Mouse (Mus musculus) megakaryocyte, adult 5-6 weeks (primary cell): ENCODE results near the gene Sh3d19. TPM values are rescaled to one million over a fixed set of nuclear protein-coding genes. Genes with fewer than 3 reads are reported as not detected.
"Not testable (repeated sequence)": the region's sequence is repeated elsewhere in the genome, so short reads cannot be mapped to it uniquely, and the experiment has no call there.

Experiments used
- ATAC-seq: 2 replicates; pipeline ENCODE4 v1.8.0; 2016; ENCODE audit warnings: mild to moderate bottlenecking, inconsistent platforms; ENCODE audit not compliant: poor library complexity, severe bottlenecking
- total RNA-seq, 2 experiments: library from RNA; stranded (forward) in 1 of 2; stranded (reverse) in 1 of 2; fragments of 153-499, 151-499 nt in 1 of 2; fragments of 221-1000, 200-1000 nt in 1 of 2; gene quantifications; 2 replicates each; pipeline versions ENCODE4 v1.2.3 to v1.2.4; 2015 to 2017

Sh3d19 gene
- total RNA-seq, 2 experiments from 2014 or later, result 0.80 to 1.1 TPM

DNA sequence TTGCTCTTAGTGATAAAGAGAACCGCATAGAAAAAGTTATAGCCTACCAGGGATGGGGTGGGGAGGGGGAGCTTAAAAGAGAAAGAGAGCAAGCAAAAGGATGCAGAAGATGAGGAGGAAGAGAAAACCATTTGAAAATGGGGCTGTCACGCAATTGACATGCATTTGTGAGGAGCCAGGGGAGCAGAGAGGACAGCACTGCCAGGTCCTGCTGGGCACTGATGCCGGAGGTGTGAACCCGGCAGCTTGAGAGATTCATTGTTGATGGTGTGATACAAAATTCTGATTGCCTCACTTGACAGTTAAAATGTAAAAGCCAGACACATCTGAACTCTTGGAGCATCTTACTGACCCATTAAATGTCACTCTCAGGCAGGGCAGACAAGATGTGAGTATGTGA is 3.5 kb downstream of the Sh3d19 start:
- ATAC-seq, result no peak

DNA sequence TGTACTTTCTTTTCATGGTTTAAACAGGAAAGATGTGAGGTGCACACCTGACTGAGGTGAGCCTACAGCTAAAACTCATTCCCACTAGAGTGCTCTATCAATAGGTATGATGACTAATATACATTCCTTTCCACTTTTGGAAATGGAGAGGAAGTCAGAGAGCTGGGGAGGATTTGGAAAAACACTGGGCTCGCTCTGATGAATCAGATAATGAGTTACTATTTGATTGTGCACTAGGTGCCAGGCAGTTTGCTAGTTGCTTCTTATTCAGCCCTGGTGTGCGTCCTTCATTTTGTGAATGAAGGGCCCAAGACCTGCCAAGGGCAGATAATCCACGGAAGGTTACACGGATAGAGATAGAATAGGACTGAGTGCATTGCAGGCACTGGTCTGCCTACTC is 9.1 kb downstream of the Sh3d19 start:
- ATAC-seq, result no peak

DNA sequence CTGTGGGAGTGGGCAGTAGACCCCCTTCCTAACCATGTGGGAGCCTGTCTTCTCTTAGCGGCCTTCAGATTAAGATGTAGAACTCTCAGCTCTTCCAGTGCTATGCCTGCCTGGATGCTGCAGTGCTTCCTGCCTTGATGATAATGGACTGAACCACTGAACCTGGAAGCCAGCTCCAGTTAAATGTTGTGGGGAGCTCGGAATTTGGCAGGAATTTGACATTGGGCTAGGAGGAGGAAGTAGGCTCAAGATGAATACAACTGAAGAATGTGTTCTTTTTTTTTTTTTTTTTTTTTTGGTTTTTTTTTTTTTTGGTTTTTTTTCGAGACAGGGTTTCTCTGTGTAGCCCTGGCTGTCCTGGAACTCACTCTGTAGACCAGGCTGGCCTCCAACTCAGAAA is 10.9 kb downstream of the Sh3d19 start:
- not testable (repeated sequence) for ATAC-seq

DNA sequence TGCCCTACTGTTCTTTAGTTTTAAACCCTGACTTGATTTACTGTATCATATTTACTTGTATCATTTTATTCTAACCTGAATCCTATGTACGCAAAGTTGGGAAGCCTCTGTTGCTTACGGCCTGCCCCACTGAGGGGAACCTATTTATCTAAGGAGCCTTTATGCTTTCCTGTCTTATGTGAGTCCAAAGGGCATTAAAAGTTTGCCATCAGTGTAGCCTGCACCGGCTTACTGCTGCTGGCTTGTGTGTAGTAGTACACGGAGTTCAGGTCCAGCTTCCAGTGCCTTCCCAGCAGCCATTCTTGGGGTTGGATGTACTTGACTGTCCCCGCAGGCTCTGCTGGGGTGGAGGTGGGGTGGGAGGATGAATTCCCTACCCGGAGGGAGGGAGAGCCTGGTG is 13.6 kb downstream of the Sh3d19 start:
- ATAC-seq, result no peak

DNA sequence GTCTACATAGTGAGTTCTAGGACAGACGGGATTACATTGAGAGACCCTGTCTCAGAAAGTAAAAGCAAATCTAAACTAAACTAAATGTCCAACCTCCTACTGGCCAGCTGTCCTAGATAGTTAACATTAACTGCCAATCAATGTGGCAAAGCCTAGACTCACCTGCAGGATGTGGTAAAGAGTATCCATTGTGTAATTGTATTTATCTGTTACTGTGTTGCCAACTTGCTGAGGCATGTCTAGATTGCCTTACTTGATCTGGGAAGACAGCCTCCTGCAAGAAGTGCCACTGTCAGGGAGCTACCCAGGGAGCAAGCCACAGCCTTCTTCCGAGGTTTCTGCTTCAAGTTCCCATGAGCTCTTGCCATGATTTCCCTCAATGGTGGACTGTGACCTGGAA is 16.3 kb downstream of the Sh3d19 start:
- no peak for ATAC-seq

DNA sequence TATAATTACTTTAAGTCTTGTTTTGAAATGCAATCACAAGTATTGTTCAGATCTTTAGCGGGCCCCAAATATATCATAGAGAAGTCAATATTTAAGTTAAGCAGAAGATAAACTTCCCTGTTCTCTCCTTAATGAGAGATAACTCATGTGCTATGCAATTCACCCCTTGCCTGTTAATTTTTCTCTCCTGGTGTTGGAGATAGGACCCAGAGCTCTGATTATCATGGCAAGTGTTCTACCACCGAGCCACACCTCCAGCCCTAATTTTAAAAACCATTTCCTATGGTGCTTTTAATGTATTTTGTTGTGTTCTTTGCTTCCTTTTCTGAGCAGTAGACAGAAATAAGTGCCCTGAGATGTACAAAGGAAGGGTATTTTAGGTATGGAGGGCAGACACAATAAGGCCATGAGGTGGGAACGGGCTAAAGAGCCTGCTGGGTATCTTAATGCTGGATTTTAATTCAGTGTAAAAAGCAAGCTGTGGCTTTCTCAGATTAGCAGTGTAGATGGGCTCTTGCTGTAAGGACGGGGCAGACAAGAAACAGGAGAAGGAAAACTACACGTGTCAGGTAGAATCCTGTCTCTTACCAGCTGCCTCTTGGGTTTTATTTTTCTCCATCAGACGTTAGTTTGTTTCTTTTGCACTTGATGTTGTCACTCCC is 20.4 kb downstream of the Sh3d19 start:
- ATAC-seq, result no peak

DNA sequence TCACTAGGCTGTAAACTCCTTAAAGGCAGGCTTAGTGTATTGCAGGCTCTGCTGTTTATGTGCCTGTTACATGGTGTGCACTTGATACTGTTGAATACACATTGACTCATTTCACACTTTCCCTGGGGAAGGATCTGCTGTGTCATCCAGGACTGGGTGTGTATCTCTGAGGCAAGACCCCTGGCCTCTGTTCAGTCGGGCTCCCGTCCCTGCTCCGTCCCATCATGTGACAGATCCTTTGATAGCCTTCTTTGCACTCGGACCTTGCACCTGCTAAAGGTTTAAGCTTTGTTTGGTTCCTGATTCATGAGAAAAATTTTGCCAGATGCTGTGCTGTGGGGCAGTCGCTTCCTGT is 20.9 kb downstream of the Sh3d19 start:
- ATAC-seq, result no peak

DNA sequence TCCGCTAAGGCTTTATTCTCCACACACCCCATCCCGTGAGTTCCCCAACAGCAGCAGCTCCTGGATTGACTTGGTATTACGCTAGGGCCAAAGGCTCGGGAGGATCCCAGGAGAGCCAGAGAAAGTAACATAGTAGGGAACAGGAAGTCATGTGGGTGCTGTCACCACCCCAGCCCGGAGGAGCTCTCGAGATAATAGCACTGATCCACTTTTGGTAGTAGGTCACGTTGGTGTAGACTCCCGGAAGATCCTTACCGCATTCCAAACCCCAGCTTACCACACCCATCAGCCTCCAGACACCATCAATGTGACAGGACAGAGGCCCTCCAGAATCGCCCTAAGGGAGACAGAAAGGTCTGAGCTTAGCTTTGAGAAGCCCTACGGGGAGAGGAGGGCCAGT is 22.8 kb downstream of the Sh3d19 start:
- no peak for ATAC-seq

DNA sequence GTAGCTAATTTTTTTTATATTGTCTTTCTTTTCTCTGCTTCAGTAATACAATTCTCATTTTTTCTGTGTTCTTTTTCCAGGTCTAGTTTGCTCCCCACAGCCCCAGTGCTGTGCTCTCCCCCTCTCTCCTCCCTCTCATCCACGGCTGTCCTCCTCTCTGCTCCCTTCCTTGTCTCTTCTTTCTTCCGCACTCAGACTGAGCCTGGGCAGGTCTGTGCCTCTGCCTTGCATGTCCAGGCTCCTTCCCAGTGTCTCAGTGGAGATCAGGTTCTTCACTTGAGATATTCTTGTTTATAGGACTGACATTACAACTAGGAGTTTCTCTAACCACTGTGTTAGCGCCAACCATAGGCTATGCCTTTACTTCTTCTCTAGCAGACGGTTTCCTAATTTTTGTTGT is 23.7 kb downstream of the Sh3d19 start:
- ATAC-seq, result no peak

DNA sequence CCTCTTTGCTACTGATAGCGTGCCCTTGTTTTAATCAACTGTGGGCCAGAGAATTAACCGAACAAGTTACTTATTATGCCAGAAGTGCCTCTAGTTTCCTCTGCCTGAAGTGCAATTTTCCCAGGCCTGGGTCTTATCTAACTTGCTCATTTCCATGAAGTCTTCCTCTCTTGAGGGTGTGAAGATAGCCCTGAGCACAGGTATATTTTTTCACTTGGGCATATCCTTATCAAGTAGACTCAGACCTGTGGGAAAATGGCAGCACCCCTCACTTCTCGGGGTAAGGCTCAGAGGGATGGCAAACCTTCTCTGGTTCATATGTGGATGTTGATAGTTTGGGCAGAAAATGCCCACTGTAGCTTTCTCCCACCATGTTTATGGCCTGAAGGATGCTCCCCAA is 30.4 kb downstream of the Sh3d19 start:
- no peak for ATAC-seq

DNA sequence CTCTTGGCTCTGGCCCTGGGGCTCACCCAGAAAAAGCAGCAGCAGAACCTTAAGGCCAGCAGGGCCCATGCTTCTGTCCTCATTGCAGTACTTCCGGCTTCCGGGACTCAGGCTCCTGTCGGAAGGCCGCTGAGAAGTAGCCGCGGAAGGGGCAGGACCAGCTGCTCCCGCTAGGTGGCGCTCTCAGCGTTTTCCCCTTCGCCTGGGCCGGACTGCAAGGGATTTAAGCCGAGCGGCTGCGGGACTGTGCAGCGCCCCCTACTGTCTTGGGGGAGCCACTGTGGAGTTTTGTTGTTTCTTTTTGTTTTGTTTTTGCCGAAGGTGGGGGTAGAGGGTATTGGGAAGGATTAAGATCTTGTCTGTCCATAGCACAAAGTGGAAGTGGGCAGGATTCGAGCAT is 31.5 kb downstream of the Sh3d19 start, which contains the start of gene Prss48:
Gene Prss48 (minus strand): TSS at position 69 of the 400 bp plus-strand sequence.
- ATAC-seq, result no peak

DNA sequence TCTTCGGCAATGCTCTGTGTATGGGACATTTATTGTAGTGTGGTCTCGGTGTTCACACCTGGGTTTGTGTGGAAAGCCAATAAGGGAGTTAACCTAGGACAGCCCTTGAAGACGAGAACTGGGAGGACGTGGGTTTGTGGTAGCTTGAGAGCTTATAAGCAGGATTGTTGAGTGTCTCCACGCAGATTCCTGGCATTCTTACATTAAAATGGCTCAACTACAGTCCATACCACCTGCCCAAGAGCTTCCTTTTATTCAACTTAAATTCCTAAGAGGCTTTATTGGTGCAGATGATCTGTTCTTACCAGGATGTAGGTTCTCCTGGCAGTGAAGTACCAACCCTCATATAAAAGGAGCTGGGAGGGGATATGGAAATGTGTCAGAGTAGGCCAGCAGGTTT is 32.0 kb downstream of the Sh3d19 start:
- ATAC-seq, result no peak

DNA sequence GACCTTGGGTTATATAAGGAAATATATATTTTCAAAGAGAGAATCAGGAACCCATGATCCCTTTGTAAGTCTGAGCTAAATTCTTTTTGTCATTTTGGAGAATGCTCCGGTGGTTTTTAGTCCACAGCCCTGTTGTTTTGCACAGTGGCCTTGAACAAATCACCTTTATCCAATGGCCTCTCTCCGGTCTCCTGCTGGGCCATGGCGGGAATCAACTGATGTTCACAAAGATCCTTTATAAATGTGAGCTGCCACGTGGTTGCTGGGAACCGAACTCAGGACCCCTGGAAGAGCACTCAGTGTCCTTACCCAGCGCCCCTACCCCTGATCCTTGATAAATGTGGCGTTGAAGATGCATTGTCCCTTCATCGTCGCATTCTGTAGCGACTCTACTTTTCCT is 33.8 kb downstream of the Sh3d19 start:
- ATAC-seq, result no peak

DNA sequence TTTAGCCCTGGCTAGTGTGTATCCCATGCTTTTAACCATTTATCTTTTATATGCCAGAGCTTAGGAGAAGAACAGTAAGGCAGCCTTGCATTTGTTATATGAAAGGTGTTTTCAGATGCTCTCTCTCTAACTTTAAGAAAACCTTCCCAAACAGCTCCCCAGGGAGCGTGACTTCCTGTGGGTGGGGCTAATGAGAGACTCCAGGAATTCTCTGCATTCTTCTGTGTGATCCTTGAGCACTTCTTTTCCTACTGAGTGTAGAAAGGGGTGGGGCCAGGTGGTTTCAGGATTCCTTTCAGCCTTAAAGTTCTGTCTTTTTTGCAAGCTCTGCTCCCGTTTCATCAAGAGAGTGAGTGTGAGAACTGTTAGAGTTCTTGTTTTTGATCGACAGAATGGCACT is 39.7 kb downstream of the Sh3d19 start:
- ATAC-seq, result no peak

DNA sequence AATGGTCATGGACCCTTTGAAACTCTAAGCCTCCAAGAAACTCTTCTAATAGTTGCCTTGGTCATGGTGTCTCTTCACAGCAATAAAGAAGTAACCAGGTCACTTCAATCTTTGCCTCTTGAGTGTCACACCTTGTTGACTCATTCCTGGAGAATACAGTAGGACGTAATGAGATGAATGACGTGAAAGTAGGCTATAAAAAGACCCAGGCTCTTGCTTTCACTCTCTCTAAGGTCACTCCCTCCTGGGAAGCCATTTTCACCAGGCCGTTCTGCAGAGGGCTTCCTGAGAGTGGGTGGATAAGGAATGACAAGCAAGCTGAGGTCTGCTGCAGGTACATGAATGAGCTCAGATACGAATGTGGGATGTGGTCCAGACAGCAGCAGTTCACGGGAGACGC is 40.5 kb downstream of the Sh3d19 start:
- no peak for ATAC-seq

DNA sequence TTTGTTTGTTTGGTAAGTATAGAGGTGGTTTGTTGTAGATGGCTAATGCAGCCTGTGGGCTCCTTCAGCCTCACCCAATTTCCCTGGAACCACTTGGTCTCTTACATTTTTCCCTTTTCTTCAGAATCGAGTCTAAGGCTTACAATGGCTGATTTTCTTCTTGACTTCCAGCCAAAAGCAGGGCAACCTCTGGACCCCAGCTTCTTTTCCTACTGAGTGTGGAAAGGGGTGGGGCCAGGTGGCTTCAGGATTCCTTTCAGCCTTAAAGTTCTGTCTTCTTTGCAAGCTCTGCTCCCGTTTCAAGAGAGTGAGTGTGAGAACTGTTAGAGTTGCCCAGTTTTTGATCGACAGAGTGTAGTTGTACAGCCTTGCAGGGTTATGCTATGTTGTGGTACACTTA is 40.9 kb downstream of the Sh3d19 start:
- no peak for ATAC-seq

DNA sequence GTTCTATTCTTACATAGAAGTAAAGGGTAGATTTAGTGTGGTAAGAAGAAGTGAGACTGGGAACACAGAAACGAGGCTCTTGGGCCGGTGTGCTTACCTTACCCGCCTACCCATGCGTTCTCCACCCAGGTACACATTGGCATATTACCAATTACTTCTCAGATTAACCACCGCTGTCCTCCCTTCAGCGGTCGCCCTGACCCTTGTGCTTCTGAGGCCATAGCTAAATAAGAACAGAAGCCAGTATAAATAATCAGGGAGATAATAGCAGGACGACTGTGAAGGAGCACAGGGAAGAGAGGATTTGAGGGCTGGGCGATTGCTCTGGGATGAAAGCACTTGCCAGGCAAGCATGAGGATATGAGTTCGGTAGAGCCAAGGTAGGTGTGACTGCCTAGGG is 42.9 kb downstream of the Sh3d19 start:
- no peak for ATAC-seq

DNA sequence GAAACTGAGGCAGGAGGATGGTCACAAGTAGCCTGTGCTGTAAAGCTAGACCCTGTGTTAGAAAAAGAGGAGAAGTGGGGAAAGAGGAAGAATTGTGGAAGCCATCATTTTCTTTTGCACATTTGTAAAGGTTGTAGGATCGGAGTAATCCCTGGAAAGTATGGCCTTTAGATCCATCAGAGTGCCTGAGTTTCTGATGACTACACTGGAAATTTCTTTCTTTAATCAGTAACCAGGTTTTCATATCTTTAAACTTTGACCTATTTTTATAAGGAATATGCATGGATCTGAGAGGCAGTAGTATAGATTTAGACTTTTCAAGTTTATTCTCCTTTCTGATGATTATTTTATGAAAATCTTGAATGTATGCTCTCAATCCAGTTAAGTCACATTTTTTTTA is 46.1 kb downstream of the Sh3d19 start:
- no peak for ATAC-seq

DNA sequence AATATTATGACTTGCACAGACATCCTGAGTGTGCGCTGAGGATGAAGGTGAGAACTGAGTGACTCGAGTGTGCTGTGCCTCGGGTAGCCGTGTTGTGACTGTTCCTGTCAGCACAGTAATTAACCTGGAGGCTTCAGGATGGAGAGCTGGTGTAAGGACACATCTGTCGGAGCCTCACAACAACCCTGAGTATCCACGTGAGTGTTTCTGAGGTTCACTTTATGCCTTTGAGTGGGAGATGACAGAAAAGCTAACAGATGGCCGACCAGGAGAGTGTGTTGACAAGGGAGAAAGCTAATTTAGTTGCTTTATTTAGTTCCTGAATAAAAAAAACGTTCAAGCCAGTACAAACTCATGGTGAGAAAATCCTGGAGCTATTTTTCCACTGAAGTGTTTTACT is 46.6 kb downstream of the Sh3d19 start:
- no peak for ATAC-seq

DNA sequence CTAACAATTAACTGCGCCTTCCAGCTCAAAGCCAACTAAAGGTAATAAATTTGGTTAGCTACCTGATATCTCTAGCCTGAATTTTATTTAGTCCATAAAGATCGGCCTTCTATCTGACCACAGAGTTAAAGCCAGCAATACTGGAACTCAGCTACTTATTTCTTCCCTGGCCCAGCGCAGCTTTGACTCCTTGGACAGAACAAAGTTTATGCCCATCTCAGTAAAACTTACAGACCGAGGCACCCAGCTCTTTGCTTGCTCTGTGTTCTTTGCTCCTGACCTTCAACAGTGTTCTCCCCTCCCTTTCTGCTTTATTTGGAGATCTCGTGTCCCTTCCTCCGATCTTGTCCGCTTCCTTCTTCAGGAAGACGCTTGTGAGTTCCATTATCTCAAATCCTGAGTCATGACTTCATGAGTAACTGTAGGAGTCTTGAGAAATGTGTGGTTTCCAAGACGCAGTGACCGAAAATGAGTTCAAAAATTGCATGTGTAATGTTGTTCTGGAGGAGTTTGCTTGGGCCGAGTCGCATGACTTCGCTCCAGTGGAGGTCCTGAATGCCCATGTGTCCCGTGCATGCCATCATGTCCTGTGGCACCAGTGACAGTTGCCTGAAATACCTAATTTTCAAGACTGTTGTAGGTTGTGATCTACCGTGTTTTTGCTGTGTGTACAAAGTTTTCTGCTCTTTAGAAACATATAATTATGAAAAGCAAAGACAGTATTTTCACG is 50.2 kb downstream of the Sh3d19 start:
- no peak for ATAC-seq

DNA sequence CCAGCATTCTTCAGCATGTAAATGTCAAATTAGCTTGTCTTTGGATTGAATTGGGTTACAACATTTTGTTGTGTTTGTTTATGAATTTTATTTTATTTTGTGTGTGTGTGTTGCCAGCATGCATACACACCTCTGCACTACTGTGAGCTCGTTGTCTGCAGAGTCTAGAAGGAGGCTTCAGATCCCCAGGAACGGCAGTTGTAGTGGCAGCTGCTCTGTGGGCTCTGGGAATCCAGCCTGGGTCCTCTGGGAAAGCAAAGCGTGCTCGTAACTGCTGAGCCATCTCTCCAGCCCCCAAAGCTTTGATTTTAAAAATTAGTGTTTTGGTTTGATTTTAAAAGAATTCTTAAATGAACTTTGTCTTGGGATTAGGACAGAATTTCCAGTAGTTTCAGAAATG is 50.7 kb downstream of the Sh3d19 start:
- ATAC-seq, result no peak

DNA sequence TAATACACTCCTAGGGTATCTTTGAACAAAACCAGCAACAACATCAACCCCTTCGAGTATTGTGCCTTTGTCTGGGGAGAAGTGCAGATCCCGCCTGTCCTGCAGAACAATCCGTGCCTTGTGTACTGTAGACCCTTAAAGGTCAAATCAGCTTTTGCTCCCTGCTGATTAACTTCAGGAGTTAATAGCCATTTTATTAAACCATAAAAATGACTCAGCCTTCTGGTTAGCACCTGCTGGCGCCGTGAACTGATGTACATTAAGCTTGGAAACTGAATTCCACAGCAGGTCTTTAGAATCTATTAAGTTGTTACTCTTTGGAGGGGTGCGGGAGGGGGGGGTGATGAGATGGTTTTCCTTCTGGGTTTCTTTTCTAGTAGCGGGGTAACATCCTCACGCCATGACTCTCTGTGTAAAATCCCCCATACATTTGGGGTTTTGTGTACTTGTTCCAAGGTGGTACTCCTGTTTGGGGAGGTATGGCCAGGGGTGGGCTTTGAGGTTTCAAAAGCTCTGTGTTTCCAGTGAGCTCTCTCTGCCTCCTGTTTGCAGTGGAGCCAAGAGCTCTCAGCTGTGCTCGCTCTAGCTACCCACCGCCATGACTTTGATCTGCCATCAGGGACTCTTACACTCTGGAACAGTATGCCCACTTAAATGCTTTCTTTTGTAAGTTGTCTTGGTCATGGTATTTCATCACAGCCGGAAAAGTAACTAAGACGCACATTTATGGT is 53.3 kb downstream of the Sh3d19 start:
- no peak for ATAC-seq
